Mouse (Mus musculus): Measurements from ENCODE around the gene Ctdspl.

Gene Ctdspl

GRCm38 (mm10) chr9:119040101-119040775, 114.0 kb downstream of the Ctdspl start:
- in situ Hi-C loops (cut with MboI; ENCODE audit: unreplicated experiment in 2 of 2): loop anchor here in 1 of 2 experiments (25.0 kb wide), 1 partner anchor 978 kb away; no protein-coding TSS in a partner anchor

- in situ Hi-C loops (cut with MboI; ENCODE audit: unreplicated experiment in 2 of 2): loop anchor here in 1 of 2 experiments (25.0 kb wide), 1 partner anchor 986 kb away; no protein-coding TSS in a partner anchor
Observed at GRCm38 (mm10) chr9:119048182-119048903, 122.1 kb downstream of the Ctdspl start.

- in situ Hi-C loops (cut with MboI; ENCODE audit: unreplicated experiment in 2 of 2): no loop called here
Observed at GRCm38 (mm10) chr9:119051158-119051557, 124.9 kb downstream of the Ctdspl start.

GRCm38 (mm10) chr9:119052154-119052944, 126.1 kb downstream of the Ctdspl start, which contains the start of gene Vill:
Vill (plus strand) TSS chr9:119052778.
- in situ Hi-C loops (cut with MboI; ENCODE audit: unreplicated experiment in 2 of 2): no loop called here

- in situ Hi-C loops (cut with MboI; ENCODE audit: unreplicated experiment in 2 of 2): no loop called here
Observed at GRCm38 (mm10) chr9:119053964-119054576, 127.8 kb downstream of the Ctdspl start.

- in situ Hi-C loops (cut with MboI; ENCODE audit: unreplicated experiment in 2 of 2): no loop called here
Observed at GRCm38 (mm10) chr9:119055336-119055735, 129.1 kb downstream of the Ctdspl start.

GRCm38 (mm10) chr9:119058245-119058644, 132.0 kb downstream of the Ctdspl start:
- in situ Hi-C loops (cut with MboI; ENCODE audit: unreplicated experiment in 2 of 2): no loop called here

- in situ Hi-C loops (cut with MboI; ENCODE audit: unreplicated experiment in 2 of 2): loop anchor here in 1 of 2 experiments (10.0 kb wide), 1 partner anchor 476 kb away; no protein-coding TSS in a partner anchor
Observed at GRCm38 (mm10) chr9:119060701-119061100, 134.4 kb downstream of the Ctdspl start.

GRCm38 (mm10) chr9:119063036-119063644, 136.9 kb downstream of the Ctdspl start:
- in situ Hi-C loops (cut with MboI; ENCODE audit: unreplicated experiment in 2 of 2): loop anchor here in 1 of 2 experiments (10.0 kb wide), 1 partner anchor 478 kb away; no protein-coding TSS in a partner anchor

GRCm38 (mm10) chr9:119064296-119064695, 138.0 kb downstream of the Ctdspl start:
- in situ Hi-C loops (cut with MboI; ENCODE audit: unreplicated experiment in 2 of 2): loop anchor here in 1 of 2 experiments (10.0 kb wide), 1 partner anchor 479 kb away; no protein-coding TSS in a partner anchor

GRCm38 (mm10) chr9:119067601-119068000, 141.3 kb downstream of the Ctdspl start:
- in situ Hi-C loops (cut with MboI; ENCODE audit: unreplicated experiment in 2 of 2): loop anchor here (5.0 to 10.0 kb wide), 3 partner anchors 35 to 483 kb away; no protein-coding TSS in a partner anchor

- in situ Hi-C loops (cut with MboI; ENCODE audit: unreplicated experiment in 2 of 2): loop anchor here (5.0 to 10.0 kb wide), 3 partner anchors 36 to 483 kb away; no protein-coding TSS in a partner anchor
Observed at GRCm38 (mm10) chr9:119068266-119068665, 142.0 kb downstream of the Ctdspl start.

GRCm38 (mm10) chr9:119070173-119070825, 144.0 kb downstream of the Ctdspl start:
- in situ Hi-C loops (cut with MboI; ENCODE audit: unreplicated experiment in 2 of 2): no loop called here

GRCm38 (mm10) chr9:119071786-119072185, 145.5 kb downstream of the Ctdspl start:
- in situ Hi-C loops (cut with MboI; ENCODE audit: unreplicated experiment in 2 of 2): no loop called here

GRCm38 (mm10) chr9:119073184-119073895, 147.1 kb downstream of the Ctdspl start:
- in situ Hi-C loops (cut with MboI; ENCODE audit: unreplicated experiment in 2 of 2): no loop called here

GRCm38 (mm10) chr9:119075685-119076084, 149.4 kb downstream of the Ctdspl start:
- in situ Hi-C loops (cut with MboI; ENCODE audit: unreplicated experiment in 2 of 2): no loop called here

- in situ Hi-C loops (cut with MboI; ENCODE audit: unreplicated experiment in 2 of 2): no loop called here
Observed at GRCm38 (mm10) chr9:119080040-119080675, 153.9 kb downstream of the Ctdspl start.

- in situ Hi-C loops (cut with MboI; ENCODE audit: unreplicated experiment in 2 of 2): no loop called here
Observed at GRCm38 (mm10) chr9:119082039-119082438, 155.8 kb downstream of the Ctdspl start.
